Mouse (Mus musculus): Measurements from ENCODE around the gene Camk1g. TPM values are rescaled to one million over a fixed set of nuclear protein-coding genes. Genes with fewer than 3 reads are reported as not detected.

The Camk1g gene
- polyA plus RNA-seq (2015; fragmentation: Nextera tagmentation; extraction: Ambion mirVana), result 11.0 and 14.0 TPM in 2 replicates

GRCm38 (mm10) chr1:193370096-193370495, at the start of gene Camk1g:
Gene Camk1g (minus strand): TSS chr1:193370298.
- Histone ChIP-seq H3K9me3 (replicated peaks) (no peaks in the 10 kb centered on the region), H3K4me1 (peaks cover 31% of the 10 kb centered on the region), H3K4me2 (peak within 1 kb of the TSS; percentile 59), H3K27me3 (no peaks in the 10 kb centered on the region), H3K4me3 (replicated peaks) (peak within 1 kb of the TSS; percentile 47), H3K27ac (peak within 1 kb of the TSS; percentile 62), H3K36me3 (no peaks in the 10 kb centered on the region), H3K9ac (peak within 1 kb of the TSS; percentile 35)
- peak; percentile 94 for ATAC-seq (replicated peaks; ENCODE audit: low FRiP score)
- WGBS, result 0% methylated on average over 2 of the region's 2 CpGs

GRCm38 (mm10) chr1:193419168-193419567, 49.1 kb upstream of the Camk1g start:
- 0% methylated on average over 2 of the region's 2 CpGs for WGBS
- Histone ChIP-seq H3K9ac (no peak overlapping the region), H3K4me3 (replicated peaks) (no peak overlapping the region), H3K36me3 (no peaks in the 10 kb centered on the region), H3K4me1 (peaks cover 38% of the 10 kb centered on the region), H3K27me3 (no peaks in the 10 kb centered on the region), H3K9me3 (replicated peaks) (no peaks in the 10 kb centered on the region), H3K27ac (peak overlapping the region; percentile 45), H3K4me2 (no peak overlapping the region)
- peak; percentile 41 for ATAC-seq (replicated peaks; ENCODE audit: low FRiP score)

- ATAC-seq (replicated peaks; ENCODE audit: low FRiP score), result peak; percentile 9; the same call in 1 of the 2 replicates
- no peaks in the 10 kb centered on the region for H3K27me3 ChIP-seq
- H3K4me3 ChIP-seq (replicated peaks), result no peak overlapping the region
- H3K4me1 ChIP-seq, result peaks cover 33% of the 10 kb centered on the region
- WGBS, result 40% methylated on average over 5 of the region's 5 CpGs
- no peak overlapping the region for H3K4me2 ChIP-seq
- peak overlapping the region; percentile 45 for H3K27ac ChIP-seq
- no peaks in the 10 kb centered on the region for H3K9me3 ChIP-seq (replicated peaks)
- H3K36me3 ChIP-seq, result no peaks in the 10 kb centered on the region
- no peak overlapping the region for H3K9ac ChIP-seq
These were observed 48.6 kb upstream of the Camk1g start for GRCm38 (mm10) chr1:193418656-193419055.

- Histone ChIP-seq H3K27me3 (no peaks in the 10 kb centered on the region), H3K4me3 (replicated peaks) (no peak overlapping the region), H3K4me2 (no peak overlapping the region), H3K36me3 (no peaks in the 10 kb centered on the region), H3K9me3 (replicated peaks) (no peaks in the 10 kb centered on the region), H3K9ac (no peak overlapping the region), H3K4me1 (peaks cover 12% of the 10 kb centered on the region), H3K27ac (no peak overlapping the region)
- 74% methylated on average over 4 of the region's 4 CpGs for WGBS
- ATAC-seq (replicated peaks; ENCODE audit: low FRiP score), result no peak
These were observed 44.0 kb upstream of the Camk1g start for GRCm38 (mm10) chr1:193414067-193414466.

GRCm38 (mm10) chr1:193413368-193414000, 43.4 kb upstream of the Camk1g start:
- Histone ChIP-seq H3K27me3 (no peaks in the 10 kb centered on the region), H3K36me3 (no peaks in the 10 kb centered on the region), H3K9me3 (replicated peaks) (no peaks in the 10 kb centered on the region), H3K27ac (no peak overlapping the region), H3K4me3 (replicated peaks) (no peak overlapping the region), H3K4me2 (no peak overlapping the region), H3K9ac (no peak overlapping the region), H3K4me1 (peaks cover 6% of the 10 kb centered on the region)
- no peak for ATAC-seq (replicated peaks; ENCODE audit: low FRiP score)
- 76% methylated on average over 5 of the region's 5 CpGs for WGBS

- WGBS, result 44% methylated on average over 6 of the region's 6 CpGs
- Histone ChIP-seq H3K27ac (no peak overlapping the region), H3K4me3 (replicated peaks) (no peak overlapping the region), H3K4me2 (no peak overlapping the region), H3K36me3 (no peaks in the 10 kb centered on the region), H3K9me3 (replicated peaks) (no peaks in the 10 kb centered on the region), H3K27me3 (no peaks in the 10 kb centered on the region), H3K4me1 (no peaks in the 10 kb centered on the region; the same call in 1 of the 2 replicates), H3K9ac (no peak overlapping the region)
- ATAC-seq (replicated peaks; ENCODE audit: low FRiP score), result no peak
These were observed 37.4 kb upstream of the Camk1g start for GRCm38 (mm10) chr1:193407487-193407886.

GRCm38 (mm10) chr1:193406059-193406642, 36.1 kb upstream of the Camk1g start:
- H3K27me3 ChIP-seq, result no peaks in the 10 kb centered on the region
- no peak overlapping the region for H3K27ac ChIP-seq
- no peaks in the 10 kb centered on the region for H3K9me3 ChIP-seq (replicated peaks)
- H3K4me3 ChIP-seq (replicated peaks), result no peak overlapping the region
- 58% methylated on average over 6 of the region's 6 CpGs for WGBS
- H3K4me1 ChIP-seq, result no peaks in the 10 kb centered on the region; the same call in 1 of the 2 replicates
- no peaks in the 10 kb centered on the region for H3K36me3 ChIP-seq
- H3K9ac ChIP-seq, result no peak overlapping the region
- no peak overlapping the region for H3K4me2 ChIP-seq
- ATAC-seq (replicated peaks; ENCODE audit: low FRiP score), result no peak

GRCm38 (mm10) chr1:193401695-193402094, 31.6 kb upstream of the Camk1g start:
- H3K4me3 ChIP-seq (replicated peaks), result no peak overlapping the region
- no peak overlapping the region for H3K9ac ChIP-seq
- H3K36me3 ChIP-seq, result no peaks in the 10 kb centered on the region
- ATAC-seq (replicated peaks; ENCODE audit: low FRiP score), result no peak
- H3K4me1 ChIP-seq, result 0 out of 2 replicates have a peak, but pooled peaks cover 3% of the 10 kb centered on the region
- 81% methylated on average over 9 of the region's 9 CpGs for WGBS
- H3K27ac ChIP-seq, result no peak overlapping the region
- no peaks in the 10 kb centered on the region for H3K27me3 ChIP-seq
- no peak overlapping the region for H3K4me2 ChIP-seq
- no peaks in the 10 kb centered on the region for H3K9me3 ChIP-seq (replicated peaks)

GRCm38 (mm10) chr1:193400348-193400747, 30.2 kb upstream of the Camk1g start:
- Histone ChIP-seq H3K4me3 (replicated peaks) (no peak overlapping the region), H3K4me2 (no peak overlapping the region), H3K9me3 (replicated peaks) (no peaks in the 10 kb centered on the region), H3K9ac (no peak overlapping the region), H3K27me3 (no peaks in the 10 kb centered on the region), H3K27ac (no peak overlapping the region), H3K36me3 (no peaks in the 10 kb centered on the region), H3K4me1 (0 out of 2 replicates have a peak, but pooled peaks cover 3% of the 10 kb centered on the region)
- ATAC-seq (replicated peaks; ENCODE audit: low FRiP score), result no peak
- WGBS, result 94% methylated on average over 1 of the region's 1 CpGs

GRCm38 (mm10) chr1:193398728-193399437, 28.8 kb upstream of the Camk1g start:
- Histone ChIP-seq H3K4me2 (no peak overlapping the region), H3K9me3 (replicated peaks) (no peaks in the 10 kb centered on the region), H3K4me1 (0 out of 2 replicates have a peak, but pooled peaks cover 3% of the 10 kb centered on the region), H3K27me3 (no peaks in the 10 kb centered on the region), H3K9ac (no peak overlapping the region), H3K27ac (no peak overlapping the region), H3K36me3 (no peaks in the 10 kb centered on the region), H3K4me3 (replicated peaks) (no peak overlapping the region)
- no peak for ATAC-seq (replicated peaks; ENCODE audit: low FRiP score)
- WGBS, result 55% methylated on average over 2 of the region's 2 CpGs

- Histone ChIP-seq H3K9me3 (replicated peaks) (no peaks in the 10 kb centered on the region), H3K4me1 (0 out of 2 replicates have a peak, but pooled peaks cover 3% of the 10 kb centered on the region), H3K27ac (no peak overlapping the region), H3K4me3 (replicated peaks) (no peak overlapping the region), H3K4me2 (no peak overlapping the region), H3K9ac (no peak overlapping the region), H3K36me3 (no peaks in the 10 kb centered on the region), H3K27me3 (no peaks in the 10 kb centered on the region)
- no peak for ATAC-seq (replicated peaks; ENCODE audit: low FRiP score)
These were observed 27.0 kb upstream of the Camk1g start for GRCm38 (mm10) chr1:193397109-193397508.

- no peak overlapping the region for H3K4me3 ChIP-seq (replicated peaks)
- H3K4me2 ChIP-seq, result no peak overlapping the region
- H3K36me3 ChIP-seq, result no peaks in the 10 kb centered on the region
- H3K27me3 ChIP-seq, result 0 out of 2 replicates have a peak, but pooled peaks cover 3% of the 10 kb centered on the region
- WGBS, result 87% methylated on average over 3 of the region's 3 CpGs
- no peak overlapping the region for H3K27ac ChIP-seq
- H3K9me3 ChIP-seq (replicated peaks), result no peaks in the 10 kb centered on the region
- peaks cover 13% of the 10 kb centered on the region for H3K4me1 ChIP-seq
- no peak for ATAC-seq (replicated peaks; ENCODE audit: low FRiP score)
- no peak overlapping the region for H3K9ac ChIP-seq
These were observed 22.2 kb upstream of the Camk1g start for GRCm38 (mm10) chr1:193392266-193392665.

Measured in kidney, embryonic 15.5 days (tissue).